Mouse (Mus musculus) megakaryocyte, embryonic 14.5 days (primary cell): Measurements from ENCODE around the gene Rbms3.

Experiments
- FLI1 ChIP-seq: IDR thresholded peaks from 2 replicates; pipeline ENCODE4 v1.6.1; 2012; ENCODE audit warnings: low read length, inconsistent platforms, mixed read lengths
- GATA1 ChIP-seq: IDR thresholded peaks from 3 replicates; pipeline ENCODE4 v1.6.1; 2012; ENCODE audit warnings: mixed read lengths, low read length, inconsistent platforms, borderline replicate concordance

DNA sequence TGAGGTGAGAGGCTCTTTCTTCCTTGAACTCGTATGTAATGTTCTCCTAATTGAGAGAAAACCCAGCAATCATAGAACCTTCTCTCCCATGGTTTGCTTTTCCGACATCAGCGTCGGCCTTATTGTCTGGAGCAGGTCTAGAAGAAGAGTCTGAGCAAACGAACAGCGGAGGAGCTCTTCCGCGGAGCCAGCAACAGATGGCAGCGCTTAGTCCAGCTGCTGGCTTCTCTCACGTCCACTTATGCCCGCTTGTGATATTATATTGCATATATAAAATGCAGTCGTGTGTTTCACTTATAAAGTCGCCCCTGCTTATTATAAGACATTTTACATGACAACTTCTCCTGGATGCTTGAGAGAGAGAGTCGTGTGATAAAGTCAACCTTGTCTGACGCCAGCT is 685.8 kb downstream of the Rbms3 start:
- TF ChIP-seq GATA1 (no peak), FLI1 (no peak)
